In the genomic region with DNA sequence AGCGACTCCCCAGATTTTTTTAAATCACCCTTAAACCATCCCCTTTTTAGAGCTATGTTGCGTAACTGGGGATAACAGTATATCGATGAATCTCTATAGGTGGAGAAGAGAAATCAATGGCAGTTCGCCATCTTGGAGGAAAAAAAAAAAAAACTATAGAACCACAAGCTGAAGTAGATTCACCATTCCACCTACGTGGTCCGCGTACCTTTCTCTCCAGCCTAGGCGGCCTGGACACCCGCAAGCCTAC, we compare ENCODE assay signal across 8 mouse cellular contexts. TPM values are rescaled to one million over a fixed set of nuclear protein-coding genes. Genes with fewer than 3 reads are reported as not detected.
DNase-seq lines count a peak whose midpoint lies in the region; ATAC-seq and TF ChIP-seq lines count a peak whose summit lies in the region.

No protein-coding gene starts in this region.

- H3K9me3 ChIP-seq in heart, embryonic 11.5 days (replicated peaks; ENCODE audit: control insufficient read depth, low read length): no peaks in the 10 kb centered on the region; the same call in 1 of the 2 replicates
- no peaks in the 10 kb centered on the region for H3K9me3 ChIP-seq in ES-Bruce4 (replicated peaks; ENCODE audit: control insufficient read depth, insufficient read depth, low read length, poor library complexity, severe bottlenecking)
- H3K9me3 ChIP-seq in forebrain, embryonic 12.5 days: no peaks in the 10 kb centered on the region
- H3K9me3 ChIP-seq in liver, embryonic 15.5 days (replicated peaks): no peaks in the 10 kb centered on the region

- TF ChIP-seq POLR2A in ES-Bruce4 (IDR thresholded peaks at IDR 0.05; ENCODE audit: insufficient read depth, low read length): no peak

- TF ChIP-seq CTCF in ES-Bruce4 (IDR thresholded peaks at IDR 0.05; ENCODE audit: low read depth, low read length): no peak

- TF ChIP-seq EP300 in ES-Bruce4 (IDR thresholded peaks at IDR 0.05; ENCODE audit: insufficient read depth, low read depth, low read length): no peak

- no peak for DNase-seq in heart, postnatal 4 days
- no peak for DNase-seq in urinary bladder, postnatal 14 days (ENCODE audit: low spot score)
- no peak for DNase-seq in right cerebral cortex, postnatal 4 days
- DNase-seq in thymus, postnatal 36 days: no peak

- no peaks in the 10 kb centered on the region for H3K27me3 ChIP-seq in heart, embryonic 11.5 days (ENCODE audit: control insufficient read depth, insufficient read depth, low read length)
- no peaks in the 10 kb centered on the region for H3K27me3 ChIP-seq in ES-Bruce4 (ENCODE audit: control insufficient read depth, insufficient read depth, low read length, poor library complexity, severe bottlenecking)
- H3K27me3 ChIP-seq in forebrain, embryonic 12.5 days: no peaks in the 10 kb centered on the region
- H3K27me3 ChIP-seq in liver, embryonic 15.5 days: peaks cover 37% of the 10 kb centered on the region

- under 1% methylated on average over 9 of the region's 9 CpGs for WGBS in heart, embryonic 11.5 days (ENCODE audit: insufficient replicate concordance)
- WGBS in forebrain, embryonic 12.5 days: 0% methylated on average over 9 of the region's 9 CpGs
- 8% methylated on average over 9 of the region's 9 CpGs for WGBS in liver, embryonic 15.5 days (ENCODE audit: insufficient replicate concordance)

- H3K27ac ChIP-seq in heart, embryonic 11.5 days (ENCODE audit: low read depth, low read length): peak overlapping the region; percentile 87
- no peak overlapping the region for H3K27ac ChIP-seq in ES-Bruce4 (ENCODE audit: insufficient read depth, low read length)
- H3K27ac ChIP-seq in forebrain, embryonic 12.5 days: peak overlapping the region; percentile 100
- no peak overlapping the region for H3K27ac ChIP-seq in liver, embryonic 15.5 days (replicated peaks)

- no peak for ATAC-seq in heart, embryonic 11.5 days (replicated peaks; ENCODE audit: insufficient number of reproducible peaks, low FRiP score, low TSS enrichment)
- no peak for ATAC-seq in forebrain, embryonic 12.5 days (ENCODE audit: low FRiP score)
- no peak for ATAC-seq in liver, embryonic 15.5 days (ENCODE audit: insufficient read depth)

- H3K4me3 ChIP-seq in heart, embryonic 11.5 days (ENCODE audit: low read depth, low read length): peak overlapping the region; percentile 97
- H3K4me3 ChIP-seq in ES-Bruce4 (ENCODE audit: low read depth, low read length): peak overlapping the region; percentile 97
- peak overlapping the region; percentile 94 for H3K4me3 ChIP-seq in forebrain, embryonic 12.5 days (replicated peaks)
- peak overlapping the region; percentile 63 for H3K4me3 ChIP-seq in liver, embryonic 15.5 days (replicated peaks)

- H3K4me2 ChIP-seq in heart, embryonic 11.5 days: peak overlapping the region; percentile 80
- peak overlapping the region; percentile 65 for H3K4me2 ChIP-seq in forebrain, embryonic 12.5 days
- H3K4me2 ChIP-seq in liver, embryonic 15.5 days: peak overlapping the region; percentile 83

- peaks cover 4% of the 10 kb centered on the region; the same call in 1 of the 2 replicates for H3K36me3 ChIP-seq in heart, embryonic 11.5 days (ENCODE audit: control insufficient read depth, insufficient read depth, low read length)
- peaks cover 6% of the 10 kb centered on the region; the same call in 1 of the 2 replicates for H3K36me3 ChIP-seq in ES-Bruce4 (ENCODE audit: control insufficient read depth, insufficient read depth, low read length, poor library complexity, severe bottlenecking)
- peaks cover 19% of the 10 kb centered on the region for H3K36me3 ChIP-seq in forebrain, embryonic 12.5 days (replicated peaks)
- H3K36me3 ChIP-seq in liver, embryonic 15.5 days (replicated peaks): no peaks in the 10 kb centered on the region

- peak overlapping the region; percentile 82 for H3K9ac ChIP-seq in heart, embryonic 11.5 days (ENCODE audit: low read depth, low read length)
- H3K9ac ChIP-seq in ES-Bruce4 (ENCODE audit: low read depth, poor library complexity, severe bottlenecking): peak overlapping the region; percentile 96
- peak overlapping the region; percentile 98 for H3K9ac ChIP-seq in forebrain, embryonic 12.5 days
- H3K9ac ChIP-seq in liver, embryonic 15.5 days: 0 out of 2 replicates have a peak overlapping the region, but pooled peaks have one; percentile 46

- H3K4me1 ChIP-seq in heart, embryonic 11.5 days (ENCODE audit: control insufficient read depth, insufficient read depth, low read length): peaks cover 11% of the 10 kb centered on the region; the same call in 1 of the 2 replicates
- no peaks in the 10 kb centered on the region for H3K4me1 ChIP-seq in ES-Bruce4 (ENCODE audit: control insufficient read depth, insufficient read depth, low read length)
- H3K4me1 ChIP-seq in forebrain, embryonic 12.5 days: peaks cover 16% of the 10 kb centered on the region
- H3K4me1 ChIP-seq in liver, embryonic 15.5 days (replicated peaks): peaks cover 7% of the 10 kb centered on the region; the same call in 1 of the 2 replicates

RNA-seq across cellular contexts. Expression of gene Pfn2, which starts 1.3 kb away (rescaled TPM):
- polyA plus RNA-seq in heart, embryonic 11.5 days (2014; fragmentation: Nextera tagmentation; extraction: Ambion mirVana): 55.6 and 64.4 TPM in 2 replicates
- 10 to 100 TPM; 33.1 to 34.7 TPM for total RNA-seq in heart, postnatal 4 days (2021)
- polyA plus RNA-seq in ES-Bruce4 (2011; ENCODE audit: insufficient read depth, insufficient read length, low read depth, missing spikeins): 14.2 and 19.3 TPM in 2 replicates
- 354 and 379 TPM in 2 replicates for polyA plus RNA-seq in forebrain, embryonic 12.5 days (2016; fragmentation: Nextera tagmentation; extraction: Ambion mirVana)
- polyA plus RNA-seq in liver, embryonic 15.5 days (2015; fragmentation: Nextera tagmentation; extraction: Ambion mirVana): 3.9 and 4.9 TPM in 2 replicates

Comparison
In these comparisons a context has a peak if more than half of its experiments do, and no peak if none do; other contexts are left out.
1. H3K27ac ChIP-seq: peak in heart, embryonic 11.5 days (single experiment) and forebrain, embryonic 12.5 days (single experiment); none in ES-Bruce4 (single experiment) and liver, embryonic 15.5 days (single experiment).
2. H3K9ac ChIP-seq: peak in every context shown above with its lines; median percentile 98 in forebrain, embryonic 12.5 days; 96 in ES-Bruce4; 82 in heart, embryonic 11.5 days; 46 in liver, embryonic 15.5 days.
3. Peak in every context shown above with its lines, with median percentiles within 50 percentile points of each other: H3K4me2 ChIP-seq and H3K4me3 ChIP-seq.